Mouse (Mus musculus) T-helper 2 cell (primary cell): ENCODE results near the gene 6330409D20Rik.

Source experiments
- in situ Hi-C: fragments of 300-600 bp; cut with MboI, MseI; formaldehyde crosslinking; loops from one replicate; pipeline ENCODE4 v1.15.1; 2025; ENCODE audit warnings: high pct_unique_total_duplicates

6330409D20Rik gene

GRCm38 (mm10) chr2:32757056-32757845 is 16.4 kb upstream of the 6330409D20Rik start, which contains the start of gene Tor2a:
Gene Tor2a, plus strand, starts transcription at chr2:32757234.
- in situ Hi-C loops, result no loop called here

GRCm38 (mm10) chr2:32756674-32757055 is 15.8 kb upstream of the 6330409D20Rik start:
- in situ Hi-C loops, result no loop called here

- in situ Hi-C loops, result no loop called here
These were observed 11.4 kb upstream of the 6330409D20Rik start for GRCm38 (mm10) chr2:32752181-32752580.

GRCm38 (mm10) chr2:32751665-32752033 is 10.8 kb upstream of the 6330409D20Rik start:
- in situ Hi-C loops, result no loop called here

- in situ Hi-C loops, result no loop called here
These were observed 10.3 kb upstream of the 6330409D20Rik start for GRCm38 (mm10) chr2:32750887-32751664.

GRCm38 (mm10) chr2:32750199-32750598 is 9.4 kb upstream of the 6330409D20Rik start:
- in situ Hi-C loops, result no loop called here

GRCm38 (mm10) chr2:32749082-32749481 is 8.3 kb upstream of the 6330409D20Rik start:
- in situ Hi-C loops, result no loop called here

- in situ Hi-C loops, result no loop called here
These were observed 3.6 kb upstream of the 6330409D20Rik start for GRCm38 (mm10) chr2:32744272-32744982.

- in situ Hi-C loops, result no loop called here
These were observed 1.3 kb upstream of the 6330409D20Rik start for GRCm38 (mm10) chr2:32742173-32742531.

- in situ Hi-C loops, result no loop called here
These were observed 707 bp upstream of the 6330409D20Rik start for GRCm38 (mm10) chr2:32741273-32742172.

GRCm38 (mm10) chr2:32739311-32739710 is 1.5 kb downstream of the 6330409D20Rik start:
- in situ Hi-C loops, result no loop called here

GRCm38 (mm10) chr2:32737008-32737407 is 3.8 kb downstream of the 6330409D20Rik start:
- in situ Hi-C loops, result no loop called here

- in situ Hi-C loops, result no loop called here
These were observed 4.4 kb downstream of the 6330409D20Rik start for GRCm38 (mm10) chr2:32736306-32736829.

- in situ Hi-C loops, result no loop called here
These were observed 5.9 kb downstream of the 6330409D20Rik start for GRCm38 (mm10) chr2:32734933-32735332.

- in situ Hi-C loops, result no loop called here
These were observed 6.3 kb downstream of the 6330409D20Rik start for GRCm38 (mm10) chr2:32734480-32734879.

- in situ Hi-C loops, result no loop called here
These were observed 8.1 kb downstream of the 6330409D20Rik start for GRCm38 (mm10) chr2:32732695-32733094.

- in situ Hi-C loops, result no loop called here
These were observed 8.9 kb downstream of the 6330409D20Rik start for GRCm38 (mm10) chr2:32731911-32732310.

GRCm38 (mm10) chr2:32730854-32731253 is 10.0 kb downstream of the 6330409D20Rik start:
- in situ Hi-C loops, result no loop called here

- in situ Hi-C loops, result no loop called here
These were observed 11.3 kb downstream of the 6330409D20Rik start for GRCm38 (mm10) chr2:32729547-32729946.

GRCm38 (mm10) chr2:32728463-32728862 is 12.4 kb downstream of the 6330409D20Rik start:
- in situ Hi-C loops, result no loop called here

GRCm38 (mm10) chr2:32727435-32727834 is 13.4 kb downstream of the 6330409D20Rik start:
- in situ Hi-C loops, result no loop called here
